10 mouse cellular contexts compared by ENCODE assay signal in the genomic region with DNA sequence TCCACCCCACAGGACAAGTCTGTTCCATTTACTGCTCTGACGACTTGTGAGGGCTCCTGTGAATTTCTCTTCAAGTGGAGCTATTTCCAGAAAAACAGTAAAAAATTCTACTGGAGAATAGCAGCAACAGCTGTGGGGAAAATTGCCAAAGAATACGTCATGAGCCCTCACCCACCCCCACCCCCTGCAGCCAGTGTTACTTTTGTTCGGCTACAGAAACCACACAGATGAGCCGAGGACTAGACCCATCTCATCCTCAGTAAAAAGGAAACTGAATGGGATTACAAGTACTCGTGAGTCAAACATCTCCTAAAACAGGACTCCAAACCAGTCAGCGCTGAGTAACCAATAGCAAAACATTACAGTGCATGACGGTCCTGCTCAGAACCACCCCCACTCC. TPM values are rescaled to one million over a fixed set of nuclear protein-coding genes. Genes with fewer than 3 reads are reported as not detected.
DNase-seq lines count a peak whose midpoint lies in the region; ATAC-seq and TF ChIP-seq lines count a peak whose summit lies in the region.
"Had no signal": no experiment of that assay in that cellular context is flagged by ENCODE, and none has a peak within 500 bp of the region (broad histone marks: within the 10 kb centered on the region; RNA-seq: fewer than 3 reads in every experiment).

No protein-coding gene starts in this region.

- no peak overlapping the region for H3K4me2 ChIP-seq in liver, postnatal 0 days (ENCODE audit: low read depth, low read length)
- H3K4me2 ChIP-seq: hindbrain, embryonic 14.5 days had no signal

- no peak for TF ChIP-seq EP300 in heart, adult 2 months (IDR thresholded peaks at IDR 0.05; ENCODE audit: insufficient read depth, low read depth, low read length)
- TF ChIP-seq EP300 in liver, postnatal 0 days (IDR thresholded peaks at IDR 0.05; ENCODE audit: low read depth): no peak

- no peak overlapping the region for H3ac ChIP-seq in C2C12 (ENCODE audit: control insufficient read depth, insufficient read length, low read depth)

- intact Hi-C loops in heart, postnatal 10 days (cut with DNase I): loop anchor here (5.0 to 10.0 kb wide), 2 partner anchors 318 to 745 kb away; no protein-coding TSS in a partner anchor
- intact Hi-C loops in heart, adult 2 months (cut with DNase I): loop anchor here (5.0 kb wide), 1 partner anchor 43 kb away; no protein-coding TSS in a partner anchor

- no peaks in the 10 kb centered on the region for H3K79me2 ChIP-seq in heart, adult 2 months (replicated peaks; ENCODE audit: control insufficient read depth, insufficient read depth, low read length)
- no peaks in the 10 kb centered on the region for H3K79me2 ChIP-seq in C2C12 (ENCODE audit: control insufficient read depth, insufficient read depth)

- no peaks in the 10 kb centered on the region for H3K79me3 ChIP-seq in C2C12 (ENCODE audit: low read depth)

- no peaks in the 10 kb centered on the region; the same call in none of the 2 replicates for H3K4me1 ChIP-seq in heart, adult 2 months (ENCODE audit: control insufficient read depth, insufficient read depth, low read length)
- H3K4me1 ChIP-seq in liver, postnatal 0 days (ENCODE audit: insufficient read depth): no peaks in the 10 kb centered on the region

- H3K27ac ChIP-seq in heart, adult 2 months: no peak overlapping the region
- no peak overlapping the region for H3K27ac ChIP-seq in liver, postnatal 0 days (ENCODE audit: low read depth)
- H3K27ac ChIP-seq: hindbrain, embryonic 14.5 days had no signal

- DNase-seq in heart, postnatal 10 days: peak; percentile 25 to 27
- no peak for DNase-seq in heart, adult 2 months
- no peak for DNase-seq in Patski (ENCODE audit: low read depth, low spot score)
- DNase-seq in liver, postnatal 0 days: no peak
- DNase-seq in spleen, adult 18-20 months: no peak
- DNase-seq: cerebellum, adult 2 months; lung, postnatal 14 days had no signal

- no peak overlapping the region for H3K4me3 ChIP-seq in heart, adult 2 months
- H3K4me3 ChIP-seq in C2C12 (ENCODE audit: insufficient read depth, poor library complexity, severe bottlenecking): no peak overlapping the region
- no peak overlapping the region for H3K4me3 ChIP-seq in liver, postnatal 0 days (ENCODE audit: low read depth, low read length)

- H3K36me3 ChIP-seq in heart, adult 2 months (ENCODE audit: control insufficient read depth, insufficient read depth, low read length): peaks cover 3% of the 10 kb centered on the region; the same call in 1 of the 2 replicates
- H3K36me3 ChIP-seq in C2C12 (ENCODE audit: control insufficient read depth, insufficient read depth): peaks cover 27% of the 10 kb centered on the region
- peaks cover 18% of the 10 kb centered on the region for H3K36me3 ChIP-seq in liver, postnatal 0 days (replicated peaks; ENCODE audit: insufficient read depth, low read length)

- H3K9me3 ChIP-seq in liver, postnatal 0 days (ENCODE audit: low read length): no peaks in the 10 kb centered on the region

- CTCF ChIA-PET in Patski (lab: Charles Lee): interaction anchor here (1.5 kb wide), 1 partner anchor 14 kb away, joined by 3 read pairs; no protein-coding TSS in a partner anchor

- H3K27me3 ChIP-seq in heart, adult 2 months (ENCODE audit: control insufficient read depth, insufficient read depth, low read length): no peaks in the 10 kb centered on the region
- H3K27me3 ChIP-seq in C2C12 (ENCODE audit: control insufficient read depth, insufficient read depth, insufficient read length): no peaks in the 10 kb centered on the region
- H3K27me3 ChIP-seq in Patski: no peaks in the 10 kb centered on the region
- H3K27me3 ChIP-seq in liver, postnatal 0 days (ENCODE audit: insufficient read depth, low read length): no peaks in the 10 kb centered on the region

- no peak for TF ChIP-seq POLR2A in heart, adult 2 months (IDR thresholded peaks at IDR 0.05; ENCODE audit: insufficient read depth, low read depth, low read length)

- ATAC-seq in Patski: peak; percentile 35
- peak; percentile 18 to 23; a peak in 1 of 4 replicates for ATAC-seq in hematopoietic stem cell, adult 5-6 weeks (replicated peaks in 1 of 2; ENCODE audit: insufficient read depth in 1 of 2, low FRiP score in 2 of 2, low TSS enrichment in 1 of 2, low read depth in 1 of 2, poor library complexity in 2 of 2, severe bottlenecking in 2 of 2)
- no peak for ATAC-seq in liver, postnatal 0 days

- H3K9ac ChIP-seq in heart, adult 2 months (ENCODE audit: low read depth, low read length): no peak overlapping the region
- H3K9ac ChIP-seq in liver, postnatal 0 days (replicated peaks): no peak overlapping the region
- H3K9ac ChIP-seq: hindbrain, embryonic 14.5 days had no signal

- POLR2A ChIA-PET in Patski (lab: Charles Lee): no interaction called here

- in situ Hi-C loops in Patski (cut with MboI; ENCODE audit: low pct_unique_long_range_greater_than_20kb): loop anchor here (5.0 to 25.0 kb wide), 3 partner anchors 327 to 547 kb away; no protein-coding TSS in a partner anchor

- 44% methylated on average over 7 of the region's 7 CpGs for WGBS in heart, adult 2 months
- WGBS in liver, postnatal 0 days (ENCODE audit: insufficient replicate concordance): 50% methylated on average over 7 of the region's 7 CpGs

- TF ChIP-seq CTCF in heart, adult 2 months (IDR thresholded peaks at IDR 0.05): no peak
- TF ChIP-seq CTCF in C2C12 (IDR thresholded peaks at IDR 0.05; ENCODE audit: control insufficient read depth, insufficient read depth, insufficient read length) (no peak), Patski (IDR thresholded peaks at IDR 0.05) (no peak)
- TF ChIP-seq CTCF in liver, postnatal 0 days (IDR thresholded peaks at IDR 0.05; ENCODE audit: low read depth): no peak

TF ChIP-seq in C2C12, 6 proteins besides CTCF, POLR2A, EP300 and RAD21:
- peak; percentile 93 for TF ChIP-seq MYOD1 (IDR thresholded peaks at IDR 0.05; ENCODE audit: control insufficient read depth, insufficient read length, low read depth)
- no peak for TF ChIP-seq FOSL1 (IDR thresholded peaks at IDR 0.05; ENCODE audit: insufficient read depth, low read length, poor library complexity, severe bottlenecking)
- TF ChIP-seq MYOG (IDR thresholded peaks at IDR 0.05; ENCODE audit: control insufficient read depth, extremely low read depth, insufficient read length): no peak
- TF ChIP-seq MAX (IDR thresholded peaks at IDR 0.05): no peak

RNA-seq across cellular contexts. Expression of gene Nostrin, which starts 25.9 kb away (rescaled TPM):
- 10 to 100 TPM; 12.4 to 13.6 TPM for total RNA-seq in heart, postnatal 10 days (2021)
- 1 to 10 TPM; 5.9 to 6.7 TPM for total RNA-seq in heart, adult 2 months (2021)
- 1.4 and 3.1 TPM in 2 replicates for polyA plus RNA-seq in heart, adult 2 months (2012; rRNA removed)
- polyA plus RNA-seq in C2C12 (2012; fragmentation: generic; extraction: Trizol) (0.02 TPM), Patski (2021) (0.10 TPM)
- 1.0 TPM in 1 of 2 replicates, not detected in the other for total RNA-seq in hematopoietic stem cell, adult 5-6 weeks (2017)
- 10.9 and 11.4 TPM in 2 replicates for polyA plus RNA-seq in liver, postnatal 0 days (2015; fragmentation: Nextera tagmentation; extraction: Ambion mirVana)

Comparison
In these comparisons a context has a peak if more than half of its experiments do, and no peak if none do; other contexts are left out.
1. DNase-seq: peak in heart, postnatal 10 days (2 of 2); none in heart, adult 2 months (0 of 2), Patski (single experiment), liver, postnatal 0 days (single experiment) and spleen, adult 18-20 months (0 of 2).